Mouse (Mus musculus): ENCODE results near the gene Hist1h2ah.

GRCm38 (mm10) chr13:22049737-22050440 lies 14.5 kb upstream of the Hist1h2ah start:
- TF ChIP-seq CTCF (conservative IDR thresholded peaks at IDR 0.05; ENCODE audit: insufficient read depth, insufficient read length, low read depth, low read length): no peak
- no peak for TF ChIP-seq POLR2A (IDR thresholded peaks at IDR 0.05; ENCODE audit: low read depth, low read length)

Data from kidney, adult 2 months (tissue).